ENCODE assay signal across 33 mouse cellular contexts in genomic region chr2:52351029-52351428, GRCm38 (mm10).
"Had no signal": no experiment of that assay in that cellular context is flagged by ENCODE, and none has a peak within 500 bp of the region (broad histone marks: within the 10 kb centered on the region; RNA-seq: fewer than 3 reads in every experiment).

No protein-coding gene starts in this region.

- H3K4me3 ChIP-seq: heart, embryonic 12.5 days; heart, embryonic 13.5 days; heart, embryonic 15.5 days; hindbrain, embryonic 10.5 days; hindbrain, embryonic 12.5 days; hindbrain, embryonic 13.5 days; hindbrain, embryonic 15.5 days; intestine, embryonic 15.5 days; kidney, embryonic 15.5 days; layer of hippocampus, adult 2 months; left cerebral cortex, adult 2 months had no signal

- H3K4me2 ChIP-seq: heart, embryonic 12.5 days; heart, embryonic 13.5 days; heart, embryonic 15.5 days; hindbrain, embryonic 12.5 days; hindbrain, embryonic 13.5 days; hindbrain, embryonic 14.5 days; hindbrain, embryonic 15.5 days; intestine, embryonic 15.5 days; kidney, embryonic 15.5 days had no signal

- H3K9me3 ChIP-seq: heart, embryonic 15.5 days; hindbrain, embryonic 13.5 days; hindbrain, embryonic 15.5 days; intestine, embryonic 15.5 days; kidney, embryonic 15.5 days had no signal

- H3K36me3 ChIP-seq: heart, embryonic 12.5 days; heart, embryonic 13.5 days; heart, embryonic 15.5 days; hindbrain, embryonic 10.5 days; hindbrain, embryonic 12.5 days; hindbrain, embryonic 13.5 days; hindbrain, embryonic 15.5 days; intestine, embryonic 15.5 days; kidney, embryonic 15.5 days had no signal

- H3K27me3 ChIP-seq: heart, embryonic 12.5 days; heart, embryonic 13.5 days; heart, embryonic 15.5 days; hindbrain, embryonic 12.5 days; hindbrain, embryonic 13.5 days; hindbrain, embryonic 15.5 days; intestine, embryonic 15.5 days; kidney, embryonic 15.5 days had no signal

- ATAC-seq: hindbrain, embryonic 16.5 days; hindbrain, postnatal 0 days; inflammation-experienced regulatory T-cells, adult 6 months; intestine, embryonic 15.5 days; intestine, embryonic 16.5 days; intestine, postnatal 0 days had no signal

- H3K4me1 ChIP-seq: heart, embryonic 12.5 days; heart, embryonic 15.5 days; hindbrain, embryonic 10.5 days; hindbrain, embryonic 12.5 days; hindbrain, embryonic 13.5 days; hindbrain, embryonic 15.5 days; intestine, embryonic 15.5 days; kidney, embryonic 15.5 days had no signal

- DNase-seq: heart, postnatal 10 days; heart, postnatal 14 days; heart, postnatal 36 days; kidney, adult 11 months; kidney, adult 18-20 months; kidney, adult 2 months; kidney, adult 8-10 months; kidney, adult 9 months; kidney, postnatal 10 days; kidney, postnatal 14 days; kidney, postnatal 25 days; kidney, postnatal 36 days; kidney, postnatal 4 days; layer of hippocampus, adult 9-11 months; layer of hippocampus, postnatal 36 days had no signal

- H3K27ac ChIP-seq: heart, embryonic 13.5 days; heart, embryonic 15.5 days; hindbrain, embryonic 10.5 days; hindbrain, embryonic 12.5 days; hindbrain, embryonic 13.5 days; hindbrain, embryonic 14.5 days; hindbrain, embryonic 15.5 days; hindbrain, postnatal 0 days; intestine, embryonic 15.5 days; kidney, embryonic 15.5 days; kidney, postnatal 0 days; layer of hippocampus, adult 2 months; left cerebral cortex, adult 2 months had no signal

- H3K9ac ChIP-seq: heart, embryonic 12.5 days; heart, embryonic 13.5 days; heart, embryonic 15.5 days; hindbrain, embryonic 12.5 days; hindbrain, embryonic 13.5 days; hindbrain, embryonic 14.5 days; hindbrain, embryonic 15.5 days; intestine, embryonic 15.5 days; kidney, embryonic 15.5 days had no signal
